Mouse (Mus musculus) brown adipose tissue, adult 24 weeks (tissue): ENCODE measurements around the gene Cntnap5b. TPM values are rescaled to one million over a fixed set of nuclear protein-coding genes. Genes with fewer than 3 reads are reported as not detected.

ENCODE experiments used
- H3K27ac ChIP-seq: fragments of 200-500 bp; replicated peaks from 2 replicates; pipeline ENCODE4 v1.5.1; 2012; ENCODE audit warnings: low read depth, mild to moderate bottlenecking, low read length
- H3K4me1 ChIP-seq: fragments of 200-500 bp; 2 replicates; pipeline ENCODE4 v1.6.1; 2012; ENCODE audit warnings: low read length, mixed read lengths; ENCODE audit not compliant: control insufficient read depth, insufficient read depth, insufficient read length
- H3K4me3 ChIP-seq: fragments of 200-500 bp; 2 replicates; pipeline ENCODE4 v1.5.1; 2012; ENCODE audit warnings: low read depth, mild to moderate bottlenecking, low read length, moderate library complexity; ENCODE audit not compliant: insufficient read depth
- polyA plus RNA-seq: library from polyadenylated mRNA; stranded (reverse); fragments of >200 nt; gene quantifications from 2 replicates; pipeline ENCODE4 v1.2.4, GENCODE M21; 2012; ENCODE audit not compliant: missing spikeins, insufficient read depth, insufficient read length

Cntnap5b gene
- polyA plus RNA-seq, 1 experiment = not detected

- no peak overlapping the region for H3K27ac ChIP-seq
- H3K4me1 ChIP-seq = no peaks in the 10 kb centered on the region
- H3K4me3 ChIP-seq = no peak overlapping the region
Measured at GRCm38 (mm10) chr1:100079812-100080211, 307.2 kb downstream of the Cntnap5b start.

DNA sequence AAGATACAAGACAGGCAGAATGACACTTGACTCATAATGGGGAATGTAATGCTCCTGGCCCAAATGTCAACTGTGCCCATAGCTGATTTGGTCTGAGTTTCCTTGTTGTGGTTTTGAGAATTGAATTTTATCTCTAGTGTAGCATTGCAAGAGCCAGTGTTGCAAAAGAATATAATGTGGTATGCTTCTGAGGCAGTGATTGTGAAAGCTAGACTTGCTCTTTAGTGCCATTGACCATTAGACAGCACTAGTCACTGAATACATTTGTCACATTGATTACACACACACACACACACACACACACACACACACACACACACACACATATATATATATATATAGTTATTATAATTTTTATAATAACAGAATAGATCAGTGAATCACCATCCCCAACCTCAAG is 328.0 kb downstream of the Cntnap5b start:
- Histone ChIP-seq H3K27ac (no peak overlapping the region), H3K4me3 (no peak overlapping the region), H3K4me1 (no peaks in the 10 kb centered on the region)

DNA sequence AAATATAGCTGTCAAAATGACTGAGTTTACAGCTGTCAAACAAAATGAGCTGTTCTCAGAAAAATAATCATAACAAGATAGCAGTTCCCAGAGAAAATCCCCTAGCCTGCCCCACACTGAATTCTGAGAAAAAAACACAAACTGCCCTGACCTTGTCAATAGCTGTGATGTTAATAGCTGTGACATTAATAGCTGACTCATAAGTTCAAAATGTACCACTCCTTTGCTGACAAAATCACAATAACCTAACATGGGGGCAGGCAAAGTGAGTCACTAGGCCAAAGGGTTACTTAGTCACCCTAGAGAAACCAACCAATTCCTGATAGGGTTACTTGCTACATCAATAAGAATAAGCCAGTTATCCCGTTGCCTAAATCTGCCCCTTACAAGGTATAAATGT is 328.5 kb downstream of the Cntnap5b start:
- no peak overlapping the region for H3K27ac ChIP-seq
- no peak overlapping the region for H3K4me3 ChIP-seq
- H3K4me1 ChIP-seq = no peaks in the 10 kb centered on the region

DNA sequence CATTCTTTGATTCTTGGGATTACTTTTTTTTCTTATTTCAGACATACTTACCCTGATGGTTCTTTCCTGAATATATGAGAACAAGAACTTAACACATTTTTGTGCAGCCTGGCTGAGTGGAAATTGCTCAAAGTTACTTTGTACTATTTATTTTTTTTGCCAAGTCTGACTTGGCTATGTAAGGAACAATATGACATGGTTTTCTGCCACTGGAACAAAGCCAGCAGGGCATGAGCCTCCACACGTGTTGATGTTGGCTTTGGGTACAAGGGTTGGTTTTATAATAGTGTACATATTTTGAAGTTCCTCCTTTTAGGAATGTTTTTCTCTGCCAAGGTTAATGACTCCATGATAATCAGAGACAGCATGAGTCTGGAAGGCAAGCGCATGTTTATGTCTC is 331.8 kb downstream of the Cntnap5b start:
- no peak overlapping the region for H3K27ac ChIP-seq

DNA sequence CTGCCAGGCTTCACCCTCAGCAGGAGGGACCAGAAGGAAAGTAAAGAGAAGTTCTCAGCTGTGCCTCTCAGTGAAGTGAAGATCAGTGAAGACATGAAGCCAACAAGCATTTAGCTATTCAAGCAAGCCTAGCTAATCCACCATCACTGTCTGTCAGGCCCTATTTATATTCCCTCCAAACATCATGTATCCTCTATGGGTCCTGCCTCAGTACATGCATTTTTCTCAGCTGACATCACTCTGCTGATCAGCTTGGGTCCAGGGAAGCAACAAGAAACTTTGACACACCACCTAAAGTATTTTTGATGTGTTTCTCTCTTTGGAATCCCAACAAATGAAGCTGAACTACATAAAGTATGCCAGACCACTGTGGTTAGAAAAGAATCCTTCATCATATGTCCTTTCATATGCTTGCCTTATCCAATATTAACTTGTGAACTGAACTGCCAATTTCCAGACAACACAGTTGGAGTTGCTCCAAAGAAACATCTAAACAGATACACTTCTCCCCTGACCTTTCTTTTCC is 349.9 kb downstream of the Cntnap5b start:
- H3K4me1 ChIP-seq = no peaks in the 10 kb centered on the region

More for the DNA sequence above, 331.8 kb downstream of the Cntnap5b start:
- Histone ChIP-seq H3K4me3 (no peak overlapping the region), H3K4me1 (no peaks in the 10 kb centered on the region)

GRCm38 (mm10) chr1:100163588-100164357 is 391.2 kb downstream of the Cntnap5b start:
- H3K27ac ChIP-seq = no peak overlapping the region

More for the DNA sequence above, 349.9 kb downstream of the Cntnap5b start:
- Histone ChIP-seq H3K4me3 (no peak overlapping the region), H3K27ac (no peak overlapping the region)

GRCm38 (mm10) chr1:100171566-100171965 is 399.0 kb downstream of the Cntnap5b start:
- Histone ChIP-seq H3K27ac (no peak overlapping the region), H3K4me1 (no peaks in the 10 kb centered on the region), H3K4me3 (no peak overlapping the region)

More at GRCm38 (mm10) chr1:100163588-100164357, 391.2 kb downstream of the Cntnap5b start:
- no peaks in the 10 kb centered on the region for H3K4me1 ChIP-seq
- no peak overlapping the region for H3K4me3 ChIP-seq

DNA sequence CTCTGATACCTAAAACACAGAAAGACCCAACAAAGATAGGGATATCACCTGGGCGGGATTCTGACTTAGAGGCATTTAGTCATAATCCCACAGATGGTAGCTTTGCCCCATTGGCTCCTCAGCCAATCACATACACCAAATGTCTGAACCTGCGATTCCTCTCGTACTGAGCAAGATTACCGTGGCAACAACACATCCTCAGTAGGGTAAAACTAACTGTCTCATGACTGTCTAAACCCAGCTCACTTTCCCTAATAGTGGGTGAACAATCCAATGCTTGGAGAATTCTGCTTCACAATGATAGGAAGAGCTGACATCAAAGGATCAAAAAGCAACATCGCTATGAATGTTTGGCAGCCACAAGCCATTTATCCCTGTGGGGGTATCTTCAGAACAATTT is 407.5 kb downstream of the Cntnap5b start:
- Histone ChIP-seq H3K4me3 (no peak overlapping the region), H3K4me1 (no peaks in the 10 kb centered on the region), H3K27ac (no peak overlapping the region)

DNA sequence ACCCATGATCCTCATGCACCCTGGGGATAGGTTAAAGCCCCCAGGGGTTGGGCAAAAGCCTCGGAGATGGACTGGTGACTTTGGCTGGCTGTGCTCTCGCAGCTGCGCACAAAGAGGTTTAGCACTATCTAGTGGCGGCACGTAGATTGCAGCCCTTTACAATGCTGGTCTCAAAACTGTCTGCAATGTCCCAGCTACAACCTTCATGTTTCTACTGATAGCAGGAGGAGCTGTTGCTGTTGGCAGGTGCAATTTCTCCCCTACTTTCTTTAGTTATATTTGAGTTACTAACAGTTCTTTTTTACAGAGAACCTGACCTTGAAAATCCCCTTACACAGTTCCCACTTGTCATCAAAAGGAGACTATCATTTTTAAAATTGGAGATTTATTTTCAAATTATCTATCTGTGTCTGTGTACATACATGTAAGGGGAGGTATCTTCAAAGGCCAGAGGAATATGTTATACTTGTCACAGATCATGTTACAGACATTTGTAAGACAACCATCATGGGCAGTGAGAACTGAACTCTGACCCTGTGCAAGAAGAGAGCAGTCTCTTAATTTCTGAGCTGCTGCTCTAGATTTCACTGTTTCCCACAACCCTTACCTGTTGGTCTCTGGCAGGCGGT is 459.5 kb downstream of the Cntnap5b start:
- Histone ChIP-seq H3K4me1 (no peaks in the 10 kb centered on the region), H3K27ac (no peak overlapping the region), H3K4me3 (no peak overlapping the region)

DNA sequence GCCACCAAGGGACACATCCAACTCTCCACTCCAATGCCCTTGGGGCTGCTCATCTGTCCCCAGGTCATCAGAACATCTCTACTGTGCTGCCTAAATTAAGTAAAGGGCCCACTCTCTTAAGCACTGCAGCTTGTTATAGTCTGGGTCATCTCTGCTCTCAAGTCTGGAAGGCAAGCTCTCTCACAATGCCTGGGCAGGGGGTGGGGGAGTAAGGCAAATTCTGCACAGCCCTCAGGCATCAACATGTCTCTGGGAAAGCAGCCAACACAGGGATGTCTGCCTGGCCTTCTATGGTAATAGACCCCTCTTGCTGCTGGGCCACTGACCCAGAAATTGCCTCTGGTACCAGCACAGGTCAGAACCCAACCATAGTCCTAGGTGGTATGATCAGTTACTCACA is 479.4 kb downstream of the Cntnap5b start:
- no peak overlapping the region for H3K4me3 ChIP-seq
- no peak overlapping the region for H3K27ac ChIP-seq
- H3K4me1 ChIP-seq = no peaks in the 10 kb centered on the region

DNA sequence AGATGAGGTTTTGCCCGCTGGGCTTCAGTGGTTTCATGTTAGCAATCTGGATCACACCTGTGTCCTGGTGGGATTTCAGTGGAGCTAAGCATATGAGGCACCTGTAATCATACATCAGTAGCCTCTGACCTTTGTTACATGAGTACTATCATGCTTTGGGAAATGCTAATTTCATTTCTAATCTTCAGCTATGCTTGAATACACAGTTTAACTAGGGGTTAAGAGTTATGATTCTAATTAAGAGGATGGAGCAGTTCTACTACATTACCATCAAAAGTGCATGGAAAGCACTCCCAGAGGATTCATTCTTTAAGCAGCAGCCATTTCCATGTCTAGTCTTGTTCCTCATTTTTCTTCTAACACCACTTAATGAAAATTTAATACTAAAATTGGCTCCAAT is 538.1 kb downstream of the Cntnap5b start:
- Histone ChIP-seq H3K27ac (no peak overlapping the region), H3K4me3 (no peak overlapping the region), H3K4me1 (no peaks in the 10 kb centered on the region)

DNA sequence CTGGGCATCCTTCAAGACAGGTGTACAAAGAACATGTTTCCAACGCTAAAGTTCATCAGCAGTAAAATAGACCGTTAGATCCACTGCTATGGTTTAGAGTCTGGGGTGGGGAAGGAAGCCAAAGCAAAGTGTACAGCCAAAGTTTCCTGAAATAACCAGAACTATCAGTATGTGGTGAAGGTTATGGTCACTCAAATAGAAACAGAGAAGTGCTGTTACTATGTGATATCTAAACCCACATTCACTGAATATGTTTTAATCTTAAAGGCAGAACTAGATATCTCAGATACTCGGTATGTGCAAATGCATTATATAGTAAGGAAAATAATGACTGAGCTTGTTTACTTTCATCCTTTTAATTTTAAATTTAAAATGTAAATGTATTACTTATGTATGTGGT is 558.5 kb downstream of the Cntnap5b start:
- Histone ChIP-seq H3K4me3 (no peak overlapping the region), H3K27ac (no peak overlapping the region)

DNA sequence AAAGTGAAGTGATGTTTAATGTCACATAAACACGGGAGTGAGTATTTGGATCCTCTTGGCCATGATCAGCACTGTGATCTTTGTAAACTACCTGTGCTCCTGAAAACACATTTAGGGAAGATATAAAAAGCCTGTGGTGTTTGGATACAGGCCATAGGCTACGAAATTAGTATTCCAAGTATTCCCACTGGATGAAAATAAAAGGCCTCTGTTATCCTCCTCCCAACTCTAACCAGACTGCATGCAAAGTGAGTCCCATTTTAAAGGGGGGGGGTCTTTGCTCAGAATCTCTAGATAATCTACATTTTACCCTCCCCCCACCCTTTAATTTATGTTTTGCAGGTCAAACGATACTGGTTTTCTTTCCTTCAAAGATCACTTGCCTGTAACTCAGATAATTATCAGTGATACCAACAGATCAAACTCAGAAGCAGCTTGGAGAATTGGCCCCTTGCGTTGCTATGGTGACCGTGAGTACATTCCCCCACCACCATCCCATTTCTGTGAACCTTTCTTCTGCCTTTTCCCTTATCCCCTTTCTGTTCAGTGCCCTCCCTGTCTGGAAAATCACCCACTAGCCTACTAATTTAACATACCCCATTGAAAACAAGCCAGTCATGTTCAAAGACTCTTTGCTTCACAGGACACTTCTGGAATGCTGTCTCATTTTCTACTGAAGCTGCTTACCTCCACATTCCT is 597.0 kb downstream of the Cntnap5b start:
- Histone ChIP-seq H3K4me3 (no peak overlapping the region), H3K4me1 (no peaks in the 10 kb centered on the region), H3K27ac (no peak overlapping the region)

More for the DNA sequence above, 558.5 kb downstream of the Cntnap5b start:
- no peaks in the 10 kb centered on the region for H3K4me1 ChIP-seq

- Histone ChIP-seq H3K4me3 (no peak overlapping the region), H3K27ac (no peak overlapping the region), H3K4me1 (no peaks in the 10 kb centered on the region)
Measured at GRCm38 (mm10) chr1:100386252-100386651, 613.7 kb downstream of the Cntnap5b start.

DNA sequence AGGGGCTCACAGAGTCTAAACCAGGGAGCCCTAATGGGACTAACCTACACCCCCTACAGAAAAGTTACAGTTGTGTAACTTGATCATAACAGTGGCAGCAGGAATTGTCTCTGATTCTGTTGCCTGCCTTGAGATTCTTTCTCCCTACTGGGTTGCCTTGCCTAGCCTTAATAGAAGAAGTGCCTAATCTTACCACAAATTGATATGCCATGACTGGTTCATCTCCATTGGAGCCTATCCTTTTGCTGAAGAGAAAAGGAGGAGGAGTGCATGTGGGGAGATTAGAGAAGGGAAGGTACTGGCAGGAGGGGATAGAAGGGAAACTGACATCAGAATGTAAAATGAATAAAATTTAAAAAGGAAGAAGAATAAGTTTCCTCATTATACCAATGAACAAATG is 621.5 kb downstream of the Cntnap5b start:
- no peak overlapping the region for H3K27ac ChIP-seq
- no peak overlapping the region for H3K4me3 ChIP-seq
- H3K4me1 ChIP-seq = no peaks in the 10 kb centered on the region
